Mouse (Mus musculus): ENCODE data around the gene Gm28778. TPM values are rescaled to one million over a fixed set of nuclear protein-coding genes. Genes with fewer than 3 reads are reported as not detected.

The Gm28778 gene
- polyA plus RNA-seq (2014; fragmentation: Illumina TruSeq; extraction: RNeasy Lipid Tissue Mini Kit (QIAGEN cat#74804); ENCODE audit: low read depth, low replicate concordance), result not detected

GRCm38 (mm10) chr1:53296581-53297383 is at the start of gene Gm28778, which contains the start of the genes Pms1 and Ormdl1:
Gm28778 (plus strand) TSS chr1:53297111.
Pms1 (minus strand) TSS chr1:53297018.
Ormdl1 (plus strand) TSS chr1:53297095.

GRCm38 (mm10) chr1:53312989-53313967 is 16.4 kb downstream of the Gm28778 start, which contains the start of gene Osgepl1:
Osgepl1 (plus strand) TSS chr1:53313624.

GRCm38 (mm10) chr1:53352327-53353261 is 55.7 kb downstream of the Gm28778 start, which contains the start of the genes Asdurf, Gm28551 and Asnsd1:
Asdurf (minus strand) TSS chr1:53352619.
Gm28551 (minus strand) TSS chr1:53352667.
Asnsd1 (minus strand) TSS chr1:53352752.

Other genes with a start within 250 kb of the Gm28778 start
- gene Mstn, start 235.5 kb upstream of the Gm28778 start, polyA plus RNA-seq (2014; fragmentation: Illumina TruSeq; extraction: RNeasy Lipid Tissue Mini Kit (QIAGEN cat#74804); ENCODE audit: low read depth, low replicate concordance), result not detected
- gene 1700019A02Rik, start 109.5 kb upstream of the Gm28778 start, polyA plus RNA-seq (2014; fragmentation: Illumina TruSeq; extraction: RNeasy Lipid Tissue Mini Kit (QIAGEN cat#74804); ENCODE audit: low read depth, low replicate concordance), result not detected
- 11.3 TPM for gene Pms1, start 93 bp upstream of the Gm28778 start, polyA plus RNA-seq (2014; fragmentation: Illumina TruSeq; extraction: RNeasy Lipid Tissue Mini Kit (QIAGEN cat#74804); ENCODE audit: low read depth, low replicate concordance)
- gene Ormdl1, start within 50 bp of the Gm28778 start, polyA plus RNA-seq (2014; fragmentation: Illumina TruSeq; extraction: RNeasy Lipid Tissue Mini Kit (QIAGEN cat#74804); ENCODE audit: low read depth, low replicate concordance), result 71.1 TPM
- 63.8 TPM for gene Osgepl1, start 16.5 kb downstream of the Gm28778 start, polyA plus RNA-seq (2014; fragmentation: Illumina TruSeq; extraction: RNeasy Lipid Tissue Mini Kit (QIAGEN cat#74804); ENCODE audit: low read depth, low replicate concordance)
- 81.4 TPM for gene Asdurf, start 55.5 kb downstream of the Gm28778 start, polyA plus RNA-seq (2014; fragmentation: Illumina TruSeq; extraction: RNeasy Lipid Tissue Mini Kit (QIAGEN cat#74804); ENCODE audit: low read depth, low replicate concordance)
- gene Gm28551, start 55.6 kb downstream of the Gm28778 start, polyA plus RNA-seq (2014; fragmentation: Illumina TruSeq; extraction: RNeasy Lipid Tissue Mini Kit (QIAGEN cat#74804); ENCODE audit: low read depth, low replicate concordance), result not detected
- gene Asnsd1, start 55.6 kb downstream of the Gm28778 start, polyA plus RNA-seq (2014; fragmentation: Illumina TruSeq; extraction: RNeasy Lipid Tissue Mini Kit (QIAGEN cat#74804); ENCODE audit: low read depth, low replicate concordance), result 80.9 TPM

Data from kidney, adult 10 weeks (tissue).